13 mouse cellular contexts compared by ENCODE assay signal in genomic region chr9:42196110-42196509, GRCm38 (mm10).
DNase-seq lines count a peak whose midpoint lies in the region; ATAC-seq and TF ChIP-seq lines count a peak whose summit lies in the region.
"Had no signal": no experiment of that assay in that cellular context is flagged by ENCODE, and none has a peak within 500 bp of the region (broad histone marks: within the 10 kb centered on the region; RNA-seq: fewer than 3 reads in every experiment).

No protein-coding gene starts in this region.

- DNase-seq in heart, adult 2 months: no peak
- peak; percentile 28 to 31 for DNase-seq in lung, adult 18-20 months
- no peak for DNase-seq in lung, postnatal 25 days (ENCODE audit: low spot score)
- no peak for DNase-seq in intestine, embryonic 14.5 days (ENCODE audit: low spot score)
- DNase-seq in frontal cortex, adult 2 months (ENCODE audit: extremely low spot score in 1 of 2, low spot score in 1 of 2): no peak
- DNase-seq: cerebellum, postnatal 36 days; right cerebral cortex, postnatal 4 days had no signal

- no peaks in the 10 kb centered on the region for H3K36me3 ChIP-seq in heart, adult 2 months (ENCODE audit: control insufficient read depth, insufficient read depth, low read length)
- H3K36me3 ChIP-seq in heart, embryonic 11.5 days (ENCODE audit: control insufficient read depth, insufficient read depth, low read length): no peaks in the 10 kb centered on the region
- H3K36me3 ChIP-seq in intestine, embryonic 14.5 days (ENCODE audit: control insufficient read depth, insufficient read depth, low read length): no peaks in the 10 kb centered on the region
- H3K36me3 ChIP-seq in stomach, embryonic 14.5 days (ENCODE audit: control insufficient read depth, insufficient read depth, low read length): no peaks in the 10 kb centered on the region
- H3K36me3 ChIP-seq in midbrain, embryonic 13.5 days: no peaks in the 10 kb centered on the region
- H3K36me3 ChIP-seq: limb, embryonic 15.5 days had no signal

- no peaks in the 10 kb centered on the region for H3K79me2 ChIP-seq in heart, adult 2 months (replicated peaks; ENCODE audit: control insufficient read depth, insufficient read depth, low read length)

- no peaks in the 10 kb centered on the region for H3K9me3 ChIP-seq in heart, embryonic 11.5 days (replicated peaks; ENCODE audit: control insufficient read depth, low read length)
- H3K9me3 ChIP-seq in intestine, embryonic 14.5 days (ENCODE audit: control insufficient read depth, low read length): no peaks in the 10 kb centered on the region
- no peaks in the 10 kb centered on the region for H3K9me3 ChIP-seq in stomach, embryonic 14.5 days (ENCODE audit: control insufficient read depth, low read depth, low read length)
- H3K9me3 ChIP-seq in midbrain, embryonic 13.5 days: no peaks in the 10 kb centered on the region
- H3K9me3 ChIP-seq: limb, embryonic 15.5 days had no signal

- no peaks in the 10 kb centered on the region for H3K27me3 ChIP-seq in heart, adult 2 months (ENCODE audit: control insufficient read depth, insufficient read depth, low read length)
- H3K27me3 ChIP-seq in heart, embryonic 11.5 days (ENCODE audit: control insufficient read depth, insufficient read depth, low read length): no peaks in the 10 kb centered on the region
- H3K27me3 ChIP-seq in intestine, embryonic 14.5 days (replicated peaks; ENCODE audit: control insufficient read depth, insufficient read depth, low read length): no peaks in the 10 kb centered on the region
- no peaks in the 10 kb centered on the region for H3K27me3 ChIP-seq in stomach, embryonic 14.5 days (ENCODE audit: control insufficient read depth, insufficient read depth, low read length)
- H3K27me3 ChIP-seq in midbrain, embryonic 13.5 days: no peaks in the 10 kb centered on the region
- H3K27me3 ChIP-seq: limb, embryonic 15.5 days had no signal

- TF ChIP-seq CTCF in heart, adult 2 months (IDR thresholded peaks at IDR 0.05): no peak

- TF ChIP-seq EP300 in heart, adult 2 months (IDR thresholded peaks at IDR 0.05; ENCODE audit: insufficient read depth, low read depth, low read length): no peak

- no peak for TF ChIP-seq POLR2A in heart, adult 2 months (IDR thresholded peaks at IDR 0.05; ENCODE audit: insufficient read depth, low read depth, low read length)

- ATAC-seq in heart, embryonic 11.5 days (replicated peaks; ENCODE audit: insufficient number of reproducible peaks, low FRiP score, low TSS enrichment): no peak
- peak; percentile 21; the same call in 1 of the 2 replicates for ATAC-seq in intestine, embryonic 14.5 days (replicated peaks; ENCODE audit: low FRiP score, low TSS enrichment, low read depth)
- peak; percentile 50; the same call in 1 of the 2 replicates for ATAC-seq in stomach, embryonic 14.5 days (ENCODE audit: insufficient number of reproducible peaks, insufficient read depth, low FRiP score, low read depth)
- ATAC-seq in midbrain, embryonic 13.5 days: no peak
- ATAC-seq: forebrain, embryonic 14.5 days; midbrain, embryonic 16.5 days had no signal

- intact Hi-C loops in heart, adult 2 months (cut with DNase I): no loop called here

- peak overlapping the region; percentile 55 for H3K27ac ChIP-seq in heart, adult 2 months
- no peak overlapping the region for H3K27ac ChIP-seq in heart, embryonic 11.5 days (ENCODE audit: low read depth, low read length)
- H3K27ac ChIP-seq in intestine, embryonic 14.5 days (ENCODE audit: low read depth): peak overlapping the region; percentile 55; the same call in 1 of the 2 replicates
- H3K27ac ChIP-seq in stomach, embryonic 14.5 days (ENCODE audit: low read length): peak overlapping the region; percentile 84
- H3K27ac ChIP-seq in midbrain, embryonic 13.5 days: no peak overlapping the region
- H3K27ac ChIP-seq: limb, embryonic 15.5 days had no signal

- 77% methylated on average over 6 of the region's 6 CpGs for WGBS in heart, adult 2 months
- 69% methylated on average over 6 of the region's 6 CpGs for WGBS in heart, embryonic 11.5 days (ENCODE audit: insufficient replicate concordance)
- WGBS in intestine, embryonic 14.5 days: 72% methylated on average over 6 of the region's 6 CpGs
- 77% methylated on average over 6 of the region's 6 CpGs for WGBS in stomach, embryonic 14.5 days
- WGBS in midbrain, embryonic 13.5 days: 84% methylated on average over 6 of the region's 6 CpGs

- no peaks in the 10 kb centered on the region for H3K4me1 ChIP-seq in heart, adult 2 months (ENCODE audit: control insufficient read depth, insufficient read depth, low read length)
- no peaks in the 10 kb centered on the region for H3K4me1 ChIP-seq in heart, embryonic 11.5 days (ENCODE audit: control insufficient read depth, insufficient read depth, low read length)
- H3K4me1 ChIP-seq in intestine, embryonic 14.5 days (replicated peaks; ENCODE audit: control insufficient read depth, insufficient read depth, low read length): no peaks in the 10 kb centered on the region
- H3K4me1 ChIP-seq in stomach, embryonic 14.5 days (ENCODE audit: control insufficient read depth, insufficient read depth, low read length): no peaks in the 10 kb centered on the region
- no peaks in the 10 kb centered on the region for H3K4me1 ChIP-seq in midbrain, embryonic 13.5 days (replicated peaks)

- H3K9ac ChIP-seq in heart, adult 2 months (ENCODE audit: low read depth, low read length): no peak overlapping the region
- H3K9ac ChIP-seq in heart, embryonic 11.5 days (ENCODE audit: low read depth, low read length): no peak overlapping the region
- H3K9ac ChIP-seq in intestine, embryonic 14.5 days (ENCODE audit: low read length): no peak overlapping the region
- no peak overlapping the region for H3K9ac ChIP-seq in stomach, embryonic 14.5 days (replicated peaks; ENCODE audit: low read depth, low read length)
- no peak overlapping the region for H3K9ac ChIP-seq in midbrain, embryonic 13.5 days (replicated peaks)
- H3K9ac ChIP-seq: limb, embryonic 15.5 days had no signal

- no peak overlapping the region for H3K4me2 ChIP-seq in heart, embryonic 11.5 days
- H3K4me2 ChIP-seq in intestine, embryonic 14.5 days (ENCODE audit: low read length): no peak overlapping the region
- H3K4me2 ChIP-seq in stomach, embryonic 14.5 days (replicated peaks; ENCODE audit: low read depth, low read length): no peak overlapping the region
- no peak overlapping the region for H3K4me2 ChIP-seq in midbrain, embryonic 13.5 days (replicated peaks)
- H3K4me2 ChIP-seq: limb, embryonic 15.5 days had no signal

- no peak overlapping the region for H3K4me3 ChIP-seq in heart, adult 2 months
- H3K4me3 ChIP-seq in heart, embryonic 11.5 days (ENCODE audit: low read depth, low read length): no peak overlapping the region
- H3K4me3 ChIP-seq in intestine, embryonic 14.5 days (ENCODE audit: low read depth, low read length): no peak overlapping the region
- no peak overlapping the region for H3K4me3 ChIP-seq in stomach, embryonic 14.5 days (ENCODE audit: low read depth, low read length)
- H3K4me3 ChIP-seq in midbrain, embryonic 13.5 days (replicated peaks): no peak overlapping the region
- H3K4me3 ChIP-seq: limb, embryonic 15.5 days had no signal

Comparison
In these comparisons a context has a peak if more than half of its experiments do, and no peak if none do; other contexts are left out.
1. DNase-seq: peak in lung, adult 18-20 months (2 of 2); none in heart, adult 2 months (0 of 2), lung, postnatal 25 days (single experiment), intestine, embryonic 14.5 days (single experiment) and frontal cortex, adult 2 months (0 of 2).
2. H3K27ac ChIP-seq: peak in heart, adult 2 months (single experiment), intestine, embryonic 14.5 days (single experiment) and stomach, embryonic 14.5 days (single experiment); none in heart, embryonic 11.5 days (single experiment) and midbrain, embryonic 13.5 days (single experiment).
3. ATAC-seq: peak in intestine, embryonic 14.5 days (single experiment) and stomach, embryonic 14.5 days (single experiment); none in heart, embryonic 11.5 days (single experiment) and midbrain, embryonic 13.5 days (single experiment).